Mouse (Mus musculus) cerebellum, postnatal 14 days (tissue): ENCODE data around the gene Erbb3.
A peak's percentile ranks its signal among the peaks of the same experiment; 100 is the strongest.

Source experiments
- DNase-seq, 2 experiments: peaks; one replicate each; pipeline ENCODE4 v3.0.0; 2021; ENCODE audit warnings: mixed read lengths in 2 of 2

Erbb3 gene

GRCm38 (mm10) chr10:128612433-128613153 lies 23.1 kb upstream of the Erbb3 start:
- DNase-seq, result peak; percentile 86 to 87

DNA sequence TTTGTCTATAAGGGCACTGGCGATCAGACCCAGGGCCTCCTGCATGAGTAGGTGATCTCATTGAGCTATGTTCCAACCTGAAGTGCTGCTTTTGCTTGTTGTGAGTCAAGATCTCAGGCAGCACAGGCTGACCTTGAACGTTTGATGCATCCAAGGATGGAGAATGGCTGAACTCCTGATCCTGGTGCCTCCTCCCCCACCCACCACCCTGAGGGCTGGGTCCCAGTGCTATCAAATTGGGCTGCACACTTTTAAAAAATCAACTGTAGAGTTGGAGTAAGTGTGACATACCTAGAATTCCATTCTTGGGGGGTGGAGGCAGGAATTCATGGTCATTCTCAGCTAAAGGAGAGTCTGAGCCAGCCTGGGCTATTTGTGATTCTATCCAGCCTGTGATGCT lies 17.0 kb upstream of the Erbb3 start:
- no peak for DNase-seq

DNA sequence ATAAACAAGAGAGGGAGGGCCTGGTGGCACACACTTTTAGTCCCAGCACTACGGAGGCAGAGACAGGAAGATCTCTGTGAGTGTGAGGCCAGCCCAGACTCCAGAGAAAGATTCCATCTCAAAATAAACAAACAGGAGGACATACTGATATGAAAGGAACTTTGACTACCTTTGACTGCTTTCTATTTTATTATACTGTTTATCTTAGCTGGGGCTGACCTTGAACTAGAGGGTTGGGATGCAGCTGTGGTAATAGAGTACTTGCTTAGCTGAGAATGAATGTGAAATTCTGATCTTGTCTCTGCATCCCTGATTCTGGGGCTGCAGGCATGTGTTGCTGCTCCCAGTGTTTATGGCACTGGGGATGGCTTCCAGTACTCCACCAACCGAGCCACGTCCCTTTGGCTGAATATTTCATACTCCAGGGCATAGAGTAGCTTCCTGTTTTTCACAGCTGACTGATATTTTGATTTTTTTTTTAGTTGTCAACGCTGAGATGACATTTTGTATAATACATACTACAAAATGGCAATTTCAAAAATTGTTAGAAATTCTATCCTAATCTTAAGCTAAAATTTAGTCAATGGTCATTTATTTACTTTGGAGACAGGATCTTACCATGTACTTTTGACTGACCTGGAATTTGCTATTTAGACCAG lies 13.1 kb upstream of the Erbb3 start:
- no peak for DNase-seq

- DNase-seq, result no peak
Observed at GRCm38 (mm10) chr10:128601499-128601898, 12.0 kb upstream of the Erbb3 start.

- no peak for DNase-seq
Observed at GRCm38 (mm10) chr10:128598476-128598875, 9.0 kb upstream of the Erbb3 start.

- no peak for DNase-seq
Observed at GRCm38 (mm10) chr10:128592797-128593196, 3.3 kb upstream of the Erbb3 start.

GRCm38 (mm10) chr10:128591436-128591835 lies 2.0 kb upstream of the Erbb3 start:
- no peak for DNase-seq

DNA sequence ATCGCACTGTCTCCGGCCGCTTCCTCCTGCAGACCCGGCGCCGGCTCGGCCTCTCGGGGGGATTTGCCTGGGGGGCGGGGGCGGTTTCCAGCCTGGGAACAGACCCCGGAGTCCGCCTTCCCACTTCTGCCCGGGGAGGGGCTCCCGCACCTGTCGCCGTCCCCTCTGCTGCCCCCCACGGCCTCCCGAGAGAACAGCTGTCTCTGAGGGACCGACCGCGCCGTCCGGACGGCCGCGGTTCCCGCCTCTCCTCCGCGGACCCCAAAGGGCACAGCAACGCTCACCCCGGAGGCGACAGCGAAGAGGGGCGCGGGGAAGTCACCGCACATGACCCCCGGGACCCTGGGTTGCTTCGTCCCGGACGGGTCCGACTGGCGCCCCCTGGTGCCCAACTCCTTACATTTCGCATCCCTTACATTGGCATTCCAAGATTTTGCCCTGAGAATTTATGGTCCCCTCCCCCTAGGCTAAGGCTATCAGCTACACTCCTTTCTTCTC lies 790 bp upstream of the Erbb3 start:
- DNase-seq, result peak; percentile 83 to 88

DNA sequence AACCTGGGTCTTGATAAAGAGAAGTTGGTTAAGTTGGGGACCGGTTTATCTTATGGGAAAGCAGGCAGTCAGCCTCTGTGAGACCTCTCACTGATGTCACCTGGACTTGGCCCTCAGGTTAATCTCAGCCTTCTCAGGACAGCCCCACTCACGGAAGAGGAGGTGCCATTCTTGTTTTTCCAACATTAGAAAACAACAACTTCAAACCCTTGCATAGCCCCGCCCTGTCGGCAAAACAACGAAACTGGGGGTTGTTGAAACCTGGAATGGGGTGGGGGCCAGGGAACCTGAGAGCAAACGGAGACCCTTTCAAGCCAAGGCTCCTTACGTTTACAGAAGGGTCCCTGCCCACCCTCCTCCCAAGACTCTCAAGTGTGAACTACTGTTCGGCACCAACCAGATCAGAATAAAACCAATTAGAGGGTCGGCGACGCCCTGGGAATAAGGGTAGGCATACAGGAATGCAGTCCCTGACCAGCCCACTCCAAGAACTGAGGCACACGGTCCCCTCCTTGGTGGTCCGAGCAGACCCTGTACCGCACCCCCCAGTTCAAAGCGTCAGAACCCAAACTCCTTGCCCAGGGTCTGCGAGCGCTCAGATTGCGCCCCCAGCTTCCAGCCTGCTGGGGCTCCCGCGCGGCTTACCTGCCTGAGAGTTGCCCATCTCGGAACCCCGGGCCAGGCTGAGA lies 533 bp downstream of the Erbb3 start:
- DNase-seq, result peak in 1 of 2 experiments; percentile 6

DNA sequence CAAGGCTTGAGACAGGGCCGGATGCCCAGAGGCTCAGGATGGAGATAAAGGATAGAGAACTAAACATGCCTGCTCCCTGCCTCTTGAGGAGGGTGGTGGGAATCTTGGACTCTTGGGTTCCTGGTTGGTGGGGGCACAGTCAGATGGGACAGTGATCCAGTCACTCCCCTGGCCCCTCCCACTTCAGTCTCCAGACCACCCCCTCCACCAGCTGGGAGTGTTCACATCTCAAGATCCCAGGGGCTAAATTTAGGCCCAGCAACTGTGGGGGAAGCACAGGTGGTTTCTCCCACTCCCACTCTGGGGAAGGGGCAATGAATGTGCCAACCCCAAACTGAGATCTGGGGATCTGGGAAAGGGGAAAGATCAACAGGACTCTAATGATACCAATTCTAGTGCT lies 1.3 kb downstream of the Erbb3 start:
- DNase-seq, result no peak

GRCm38 (mm10) chr10:128587697-128588096 lies 1.8 kb downstream of the Erbb3 start:
- no peak for DNase-seq

DNA sequence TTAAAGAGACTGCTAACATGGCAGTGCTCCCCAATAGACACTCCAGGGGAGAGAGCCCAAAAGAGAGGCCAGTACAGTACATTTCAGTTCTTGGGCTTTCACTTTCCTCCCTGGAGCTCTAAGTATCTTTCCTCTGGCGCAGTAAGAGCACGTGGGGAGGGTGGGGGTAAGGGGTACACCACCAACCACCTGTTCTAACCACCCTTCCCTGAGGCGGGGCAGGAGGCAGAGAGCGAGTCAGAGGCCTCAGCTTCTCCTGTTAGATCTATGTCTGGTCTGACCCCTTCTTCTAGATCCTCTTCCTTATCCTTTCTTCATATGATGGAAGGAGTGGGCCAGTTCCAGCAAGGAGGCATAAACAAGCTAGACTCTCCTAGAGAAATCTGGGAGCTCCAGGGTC lies 2.3 kb downstream of the Erbb3 start:
- DNase-seq, result no peak

DNA sequence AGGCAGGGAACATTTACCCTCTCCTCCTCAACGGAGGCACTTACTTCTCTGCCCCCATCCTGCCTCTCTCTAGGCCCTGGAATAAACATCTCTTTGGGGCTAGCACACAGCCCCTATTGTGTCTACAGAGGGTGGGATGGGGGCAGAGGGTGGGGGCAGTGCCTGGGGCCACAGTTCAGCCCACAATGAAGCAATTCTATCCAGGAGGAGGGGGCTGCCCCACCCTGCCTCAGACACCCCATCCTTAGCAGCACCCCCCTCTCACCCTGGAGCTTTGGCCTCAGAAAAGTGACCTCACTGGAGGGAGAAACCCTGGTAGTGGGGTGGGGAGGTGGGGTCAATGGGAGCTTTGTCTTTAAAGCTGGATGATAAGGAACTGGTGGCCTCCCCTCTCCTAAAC lies 2.9 kb downstream of the Erbb3 start:
- DNase-seq, result no peak

DNA sequence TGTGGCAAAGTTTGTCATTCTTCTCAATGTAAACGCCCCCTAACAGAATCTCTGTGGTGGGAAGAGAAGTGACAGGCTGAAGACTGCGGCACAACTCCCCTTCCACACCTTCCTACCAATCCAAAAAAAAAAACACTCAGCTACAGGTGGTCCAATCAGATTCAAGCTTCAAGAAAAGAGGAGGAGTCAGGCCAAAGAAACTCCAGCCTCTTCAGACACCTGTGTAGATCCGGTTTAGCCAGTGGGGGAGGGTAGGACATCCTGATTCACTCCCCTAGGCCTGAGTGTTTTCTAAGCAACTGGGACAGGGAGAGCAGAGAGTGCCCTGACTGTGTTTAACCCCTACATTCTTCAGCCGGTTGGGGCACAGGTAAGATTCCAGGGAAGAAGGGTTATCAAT lies 5.1 kb downstream of the Erbb3 start:
- no peak for DNase-seq

DNA sequence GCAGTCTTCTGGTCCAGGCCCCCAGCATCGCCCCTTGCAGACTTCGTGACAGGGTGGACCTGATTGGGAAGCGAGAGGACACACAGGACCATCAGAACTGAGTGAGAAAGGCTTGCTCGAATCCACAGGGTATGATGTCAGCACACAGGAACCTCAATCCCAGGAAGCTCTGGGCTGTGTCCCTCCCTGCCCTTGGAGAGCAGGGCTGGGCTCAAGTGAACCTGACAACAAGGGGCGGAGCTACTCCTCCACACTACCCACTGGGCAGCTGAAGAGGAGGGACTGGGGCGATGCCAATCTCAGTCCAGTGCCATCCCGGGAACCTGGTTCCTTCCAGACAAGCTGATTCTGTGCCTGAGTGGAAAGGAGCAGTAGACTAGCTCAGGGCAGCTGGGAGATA lies 5.8 kb downstream of the Erbb3 start:
- peak in 1 of 2 experiments; percentile 46 for DNase-seq

DNA sequence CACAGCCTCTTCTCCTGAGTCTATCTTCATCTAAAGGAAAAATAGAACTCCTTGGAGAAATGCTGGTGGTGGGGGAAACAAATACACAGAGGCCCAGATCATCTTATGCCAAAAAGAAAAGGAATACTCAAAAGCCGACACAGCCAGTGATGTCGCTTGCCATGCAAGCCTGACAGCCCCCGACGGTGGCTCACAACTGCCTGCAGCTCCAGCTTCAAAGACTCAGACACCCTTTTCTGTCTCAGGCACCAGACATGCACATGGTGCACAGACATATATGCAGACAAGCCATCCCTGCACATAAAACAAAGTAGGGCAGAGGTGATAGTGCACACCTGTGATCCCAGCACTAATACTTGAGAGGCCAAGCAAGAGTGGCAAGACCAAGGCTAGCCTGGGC lies 9.7 kb downstream of the Erbb3 start:
- DNase-seq, result no peak

DNA sequence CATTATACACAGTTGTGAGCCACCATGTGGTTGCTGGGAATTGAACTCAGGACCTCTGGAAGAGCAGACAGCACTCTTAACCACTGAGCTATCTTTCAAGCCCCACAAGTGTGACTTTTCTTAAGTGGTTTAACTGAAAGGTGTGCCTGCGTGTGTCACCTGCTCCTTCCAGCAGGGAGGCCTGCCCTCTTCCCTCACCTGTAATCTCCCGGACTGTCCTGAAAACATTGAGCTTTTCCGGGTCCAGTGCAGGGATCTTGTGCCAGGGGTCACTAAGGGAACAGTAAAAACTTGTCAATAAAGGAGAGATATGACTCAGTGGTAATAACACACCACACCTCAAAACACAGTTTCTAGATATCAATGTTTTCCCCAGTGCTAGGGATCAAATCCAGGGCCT lies 10.2 kb downstream of the Erbb3 start:
- DNase-seq, result no peak

DNA sequence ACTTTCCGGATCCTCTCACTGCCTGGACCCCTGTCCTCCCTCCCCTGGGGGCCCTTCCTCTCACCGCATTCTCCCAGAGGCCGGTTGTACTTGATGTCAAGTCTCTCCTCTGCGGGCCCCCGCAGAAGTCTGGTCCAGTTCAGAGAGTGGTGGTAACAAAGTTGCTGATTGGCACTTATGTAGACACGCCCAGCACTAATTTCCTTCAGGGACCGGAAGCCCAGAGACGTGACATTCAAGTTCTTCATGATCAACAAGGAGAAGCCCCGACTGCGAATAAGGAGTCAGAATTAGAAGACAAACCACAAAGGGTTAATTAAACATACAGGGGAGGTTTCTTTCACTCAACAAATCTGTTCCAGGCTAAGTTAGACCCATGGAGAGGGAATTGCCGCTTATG lies 11.1 kb downstream of the Erbb3 start:
- no peak for DNase-seq

- peak in 1 of 2 experiments; percentile 27 for DNase-seq
Observed at GRCm38 (mm10) chr10:128575063-128575462, 14.4 kb downstream of the Erbb3 start.

DNA sequence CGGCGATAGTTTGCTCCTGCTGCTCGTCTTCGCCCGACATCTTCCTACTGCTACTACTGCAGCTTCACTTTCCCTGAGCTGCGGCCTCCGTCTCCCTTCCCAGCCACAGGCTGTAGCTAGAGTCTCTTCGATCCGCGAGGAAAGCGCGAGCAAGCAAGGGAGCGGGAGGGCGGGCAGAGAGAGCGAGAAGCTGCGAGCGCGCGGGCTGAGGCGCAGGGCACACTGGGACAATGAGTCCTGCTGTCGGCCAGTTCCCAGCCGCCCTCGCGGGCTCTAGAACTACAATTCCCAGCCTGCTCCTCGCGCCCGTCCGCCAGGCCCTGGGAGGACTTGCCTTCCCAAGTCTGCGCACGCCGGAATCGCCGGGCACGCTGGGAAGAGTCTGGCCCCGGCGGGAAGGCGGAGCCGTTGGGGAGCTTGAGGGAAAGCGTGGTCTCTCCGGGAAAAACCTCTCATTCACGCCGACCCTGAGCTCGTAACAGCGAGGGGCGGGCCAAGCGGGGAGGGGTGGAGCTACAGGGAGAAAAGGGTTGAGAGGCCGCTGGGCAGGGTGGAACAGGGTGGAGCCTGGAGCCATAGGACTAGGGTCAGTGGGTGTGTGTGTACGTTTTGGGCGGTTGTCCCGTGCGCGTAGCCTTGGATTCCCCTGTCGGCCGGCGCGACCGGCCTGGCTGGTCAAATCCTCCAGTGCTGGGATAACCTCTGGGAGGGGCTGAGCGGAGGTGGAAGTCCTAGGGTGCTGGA lies 23.5 kb downstream of the Erbb3 start, which contains the start of gene Pa2g4:
Gene Pa2g4, minus strand, starts transcription at position 200 of the 744 bp plus-strand sequence.
- DNase-seq, result peak; percentile 97 to 98

- no peak for DNase-seq
Observed at GRCm38 (mm10) chr10:128565206-128565787, 24.2 kb downstream of the Erbb3 start.

GRCm38 (mm10) chr10:128563544-128563943 lies 25.9 kb downstream of the Erbb3 start:
- no peak for DNase-seq

- DNase-seq, result no peak
Observed at GRCm38 (mm10) chr10:128556963-128557362, 32.5 kb downstream of the Erbb3 start.
